Mouse (Mus musculus): ENCODE data around the gene Hoxc12. TPM values are rescaled to one million over a fixed set of nuclear protein-coding genes. Genes with fewer than 3 reads are reported as not detected.

Hoxc12 gene
- polyA plus RNA-seq, 1 experiment from 2014 or later, result not detected

GRCm38 (mm10) chr15:102950877-102951276 is 14.3 kb downstream of the Hoxc12 start:
- no peak overlapping the region for H3K27ac ChIP-seq (replicated peaks in 1 of 2; ENCODE audit: control insufficient read depth in 1 of 2, insufficient read depth in 1 of 2, low read depth in 2 of 2, low read length in 2 of 2)
- H3K9ac ChIP-seq (ENCODE audit: low read length), result no peak overlapping the region
- peaks cover 100% of the 10 kb centered on the region for H3K27me3 ChIP-seq (ENCODE audit: control insufficient read depth, insufficient read depth, low read length)
- H3K4me3 ChIP-seq (ENCODE audit: control insufficient read depth in 1 of 2, insufficient read depth in 1 of 2, low read depth in 1 of 2, low read length in 2 of 2), result no peak overlapping the region
- H3K4me1 ChIP-seq (ENCODE audit: control insufficient read depth in 2 of 2, insufficient read depth in 2 of 2, low read length in 2 of 2), result no peaks in the 10 kb centered on the region
- H3K36me3 ChIP-seq (ENCODE audit: control insufficient read depth, insufficient read depth, low read length), result no peaks in the 10 kb centered on the region
- 16% methylated on average over 2 of the region's 2 CpGs for WGBS
- no peak overlapping the region for H3K4me2 ChIP-seq (ENCODE audit: low read length)
- ATAC-seq (ENCODE audit: insufficient number of reproducible peaks, insufficient read depth, low FRiP score, low read depth), result no peak
- H3K9me3 ChIP-seq (ENCODE audit: control insufficient read depth, low read length), result no peaks in the 10 kb centered on the region

- no peak overlapping the region for H3K27ac ChIP-seq (replicated peaks in 1 of 2; ENCODE audit: control insufficient read depth in 1 of 2, insufficient read depth in 1 of 2, low read depth in 2 of 2, low read length in 2 of 2)
- no peak overlapping the region for H3K4me2 ChIP-seq (ENCODE audit: low read length)
- peaks cover 100% of the 10 kb centered on the region for H3K27me3 ChIP-seq (ENCODE audit: control insufficient read depth, insufficient read depth, low read length)
- no peak for ATAC-seq (ENCODE audit: insufficient number of reproducible peaks, insufficient read depth, low FRiP score, low read depth)
- no peaks in the 10 kb centered on the region for H3K4me1 ChIP-seq (ENCODE audit: control insufficient read depth in 2 of 2, insufficient read depth in 2 of 2, low read length in 2 of 2)
- no peaks in the 10 kb centered on the region for H3K36me3 ChIP-seq (ENCODE audit: control insufficient read depth, insufficient read depth, low read length)
- WGBS, result 3% methylated on average over 6 of the region's 6 CpGs
- no peak overlapping the region for H3K4me3 ChIP-seq (ENCODE audit: control insufficient read depth in 1 of 2, insufficient read depth in 1 of 2, low read depth in 1 of 2, low read length in 2 of 2)
- H3K9me3 ChIP-seq (ENCODE audit: control insufficient read depth, low read length), result no peaks in the 10 kb centered on the region
- H3K9ac ChIP-seq (ENCODE audit: low read length), result no peak overlapping the region
Observed at GRCm38 (mm10) chr15:102953561-102953960, 17.0 kb downstream of the Hoxc12 start.

- no peaks in the 10 kb centered on the region for H3K36me3 ChIP-seq (ENCODE audit: control insufficient read depth, insufficient read depth, low read length)
- no peak for ATAC-seq (ENCODE audit: insufficient number of reproducible peaks, insufficient read depth, low FRiP score, low read depth)
- no peaks in the 10 kb centered on the region for H3K9me3 ChIP-seq (ENCODE audit: control insufficient read depth, low read length)
- no peak within 1 kb of the TSS for H3K9ac ChIP-seq (ENCODE audit: low read length)
- no peak within 1 kb of the TSS for H3K4me2 ChIP-seq (ENCODE audit: low read length)
- WGBS, result 2% methylated on average over 56 of the region's 57 CpGs
- H3K27ac ChIP-seq (replicated peaks in 1 of 2; ENCODE audit: control insufficient read depth in 1 of 2, insufficient read depth in 1 of 2, low read depth in 2 of 2, low read length in 2 of 2), result no peak within 1 kb of the TSS
- no peaks in the 10 kb centered on the region for H3K4me1 ChIP-seq (ENCODE audit: control insufficient read depth in 2 of 2, insufficient read depth in 2 of 2, low read length in 2 of 2)
- no peak within 1 kb of the TSS for H3K4me3 ChIP-seq (ENCODE audit: control insufficient read depth in 1 of 2, insufficient read depth in 1 of 2, low read depth in 1 of 2, low read length in 2 of 2)
- H3K27me3 ChIP-seq (ENCODE audit: control insufficient read depth, insufficient read depth, low read length), result peaks cover 100% of the 10 kb centered on the region
Observed at GRCm38 (mm10) chr15:102954192-102955006, 17.8 kb downstream of the Hoxc12 start, which contains the start of gene Hoxc11. Gene Hoxc11, plus strand, starts transcription at chr15:102954427.

GRCm38 (mm10) chr15:102955007-102955382 is 18.4 kb downstream of the Hoxc12 start:
- 1% methylated on average over 28 of the region's 28 CpGs for WGBS
- no peak overlapping the region for H3K9ac ChIP-seq (ENCODE audit: low read length)

GRCm38 (mm10) chr15:102955833-102956640 is 19.5 kb downstream of the Hoxc12 start:
- Histone ChIP-seq H3K27me3 (ENCODE audit: control insufficient read depth, insufficient read depth, low read length) (peaks cover 100% of the 10 kb centered on the region), H3K36me3 (ENCODE audit: control insufficient read depth, insufficient read depth, low read length) (no peaks in the 10 kb centered on the region), H3K9me3 (ENCODE audit: control insufficient read depth, low read length) (no peaks in the 10 kb centered on the region), H3K27ac (replicated peaks in 1 of 2; ENCODE audit: control insufficient read depth in 1 of 2, insufficient read depth in 1 of 2, low read depth in 2 of 2, low read length in 2 of 2) (no peak overlapping the region), H3K9ac (ENCODE audit: low read length) (no peak overlapping the region), H3K4me3 (ENCODE audit: control insufficient read depth in 1 of 2, insufficient read depth in 1 of 2, low read depth in 1 of 2, low read length in 2 of 2) (no peak overlapping the region), H3K4me2 (ENCODE audit: low read length) (no peak overlapping the region), H3K4me1 (ENCODE audit: control insufficient read depth in 2 of 2, insufficient read depth in 2 of 2, low read length in 2 of 2) (no peaks in the 10 kb centered on the region)
- ATAC-seq (ENCODE audit: insufficient number of reproducible peaks, insufficient read depth, low FRiP score, low read depth), result no peak
- under 1% methylated on average over 40 of the region's 40 CpGs for WGBS

More at GRCm38 (mm10) chr15:102955007-102955382, 18.4 kb downstream of the Hoxc12 start:
- Histone ChIP-seq H3K36me3 (ENCODE audit: control insufficient read depth, insufficient read depth, low read length) (no peaks in the 10 kb centered on the region), H3K4me2 (ENCODE audit: low read length) (no peak overlapping the region), H3K9me3 (ENCODE audit: control insufficient read depth, low read length) (no peaks in the 10 kb centered on the region), H3K4me3 (ENCODE audit: control insufficient read depth in 1 of 2, insufficient read depth in 1 of 2, low read depth in 1 of 2, low read length in 2 of 2) (no peak overlapping the region), H3K4me1 (ENCODE audit: control insufficient read depth in 2 of 2, insufficient read depth in 2 of 2, low read length in 2 of 2) (no peaks in the 10 kb centered on the region), H3K27ac (replicated peaks in 1 of 2; ENCODE audit: control insufficient read depth in 1 of 2, insufficient read depth in 1 of 2, low read depth in 2 of 2, low read length in 2 of 2) (no peak overlapping the region), H3K27me3 (ENCODE audit: control insufficient read depth, insufficient read depth, low read length) (peaks cover 100% of the 10 kb centered on the region)
- no peak for ATAC-seq (ENCODE audit: insufficient number of reproducible peaks, insufficient read depth, low FRiP score, low read depth)

GRCm38 (mm10) chr15:102956906-102957305 is 20.3 kb downstream of the Hoxc12 start:
- H3K4me2 ChIP-seq (ENCODE audit: low read length), result no peak overlapping the region
- no peaks in the 10 kb centered on the region for H3K36me3 ChIP-seq (ENCODE audit: control insufficient read depth, insufficient read depth, low read length)
- no peak for ATAC-seq (ENCODE audit: insufficient number of reproducible peaks, insufficient read depth, low FRiP score, low read depth)
- H3K4me1 ChIP-seq (ENCODE audit: control insufficient read depth in 2 of 2, insufficient read depth in 2 of 2, low read length in 2 of 2), result no peaks in the 10 kb centered on the region
- no peak overlapping the region for H3K9ac ChIP-seq (ENCODE audit: low read length)
- no peak overlapping the region for H3K27ac ChIP-seq (replicated peaks in 1 of 2; ENCODE audit: control insufficient read depth in 1 of 2, insufficient read depth in 1 of 2, low read depth in 2 of 2, low read length in 2 of 2)
- WGBS, result 1% methylated on average over 12 of the region's 12 CpGs
- H3K27me3 ChIP-seq (ENCODE audit: control insufficient read depth, insufficient read depth, low read length), result peaks cover 100% of the 10 kb centered on the region
- H3K4me3 ChIP-seq (ENCODE audit: control insufficient read depth in 1 of 2, insufficient read depth in 1 of 2, low read depth in 1 of 2, low read length in 2 of 2), result no peak overlapping the region
- no peaks in the 10 kb centered on the region for H3K9me3 ChIP-seq (ENCODE audit: control insufficient read depth, low read length)

GRCm38 (mm10) chr15:102959663-102960191 is 23.2 kb downstream of the Hoxc12 start:
- WGBS, result 0% methylated on average over 13 of the region's 13 CpGs
- no peak for ATAC-seq (ENCODE audit: insufficient number of reproducible peaks, insufficient read depth, low FRiP score, low read depth)
- Histone ChIP-seq H3K27ac (replicated peaks in 1 of 2; ENCODE audit: control insufficient read depth in 1 of 2, insufficient read depth in 1 of 2, low read depth in 2 of 2, low read length in 2 of 2) (no peak overlapping the region), H3K27me3 (ENCODE audit: control insufficient read depth, insufficient read depth, low read length) (peaks cover 100% of the 10 kb centered on the region), H3K36me3 (ENCODE audit: control insufficient read depth, insufficient read depth, low read length) (no peaks in the 10 kb centered on the region), H3K4me3 (ENCODE audit: control insufficient read depth in 1 of 2, insufficient read depth in 1 of 2, low read depth in 1 of 2, low read length in 2 of 2) (no peak overlapping the region), H3K9ac (ENCODE audit: low read length) (no peak overlapping the region), H3K4me1 (ENCODE audit: control insufficient read depth in 2 of 2, insufficient read depth in 2 of 2, low read length in 2 of 2) (no peaks in the 10 kb centered on the region), H3K4me2 (ENCODE audit: low read length) (no peak overlapping the region), H3K9me3 (ENCODE audit: control insufficient read depth, low read length) (no peaks in the 10 kb centered on the region)

Measured in heart, embryonic 14.5 days (tissue).